Mouse (Mus musculus) liver (tissue): ENCODE measurements at regions not wholly inside any gene's neighbourhood (a gene's known extent, or its start where the extent isn't known, plus 50 kb on each side); places are given as distances from the start of the nearest gene placed in this dataset.

Experiments used
- DNase-seq: peaks from one replicate; pipeline ENCODE4 v3.0.0-alpha.2; 2020; ENCODE audit warnings: mixed read lengths

DNA sequence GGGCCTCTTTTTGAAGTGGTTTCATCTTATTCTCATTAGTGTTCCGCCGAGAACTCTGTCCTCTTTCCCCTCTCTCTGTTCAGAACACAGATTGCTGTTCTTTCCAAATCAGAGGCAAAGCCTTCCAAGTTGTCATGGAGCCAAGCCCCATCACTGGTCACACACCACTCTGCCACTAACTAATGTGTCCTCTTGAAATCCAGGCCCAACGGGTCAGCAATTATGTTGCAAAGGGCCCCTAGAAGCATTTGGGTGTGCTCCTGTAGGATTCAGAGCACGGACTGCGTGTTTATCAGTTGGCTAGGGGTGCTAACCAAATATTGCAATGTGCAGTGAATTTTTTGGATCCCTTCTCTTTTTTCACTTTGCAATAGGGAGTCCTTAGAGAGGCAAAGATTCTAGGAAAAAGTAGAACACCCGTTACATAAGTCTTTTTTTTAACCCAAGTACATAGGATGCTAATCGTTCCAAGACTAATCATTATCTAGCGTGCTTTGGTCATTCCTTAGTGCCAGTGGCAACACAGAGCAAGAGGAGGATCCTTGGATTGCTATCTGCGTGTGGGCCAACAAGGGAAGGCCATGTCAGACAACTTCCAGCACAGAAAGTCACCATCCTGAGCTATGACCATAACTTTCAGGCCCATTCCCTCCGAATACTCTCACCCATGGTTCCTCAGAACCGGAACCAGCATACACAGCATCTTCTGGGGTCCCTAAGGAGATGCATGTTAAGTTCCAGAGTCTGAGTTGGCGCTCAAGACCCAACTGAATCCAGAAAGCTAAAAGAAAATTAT lies 99.8 kb upstream of the Cd180 start:
- no peak for DNase-seq

DNA sequence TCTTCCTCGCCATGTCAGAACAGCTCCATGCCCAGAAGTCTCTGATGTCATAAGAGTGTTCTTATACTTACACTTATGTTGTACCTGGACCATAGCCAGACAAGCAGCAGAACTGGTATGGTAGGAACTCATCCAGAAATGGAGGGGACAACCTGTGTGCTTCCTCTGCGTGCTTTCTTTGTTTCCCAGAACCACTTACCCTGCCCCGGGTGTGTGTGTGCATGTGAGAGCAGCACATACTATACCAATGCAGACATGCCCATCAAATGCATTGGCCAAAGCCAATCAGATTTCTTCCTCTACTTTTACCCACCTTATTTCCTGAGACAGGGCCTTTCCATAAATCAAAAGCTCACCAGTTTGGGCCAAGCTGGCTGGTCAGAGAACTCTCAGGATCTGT lies 99.2 kb upstream of the Cd180 start:
- DNase-seq: no peak

DNA sequence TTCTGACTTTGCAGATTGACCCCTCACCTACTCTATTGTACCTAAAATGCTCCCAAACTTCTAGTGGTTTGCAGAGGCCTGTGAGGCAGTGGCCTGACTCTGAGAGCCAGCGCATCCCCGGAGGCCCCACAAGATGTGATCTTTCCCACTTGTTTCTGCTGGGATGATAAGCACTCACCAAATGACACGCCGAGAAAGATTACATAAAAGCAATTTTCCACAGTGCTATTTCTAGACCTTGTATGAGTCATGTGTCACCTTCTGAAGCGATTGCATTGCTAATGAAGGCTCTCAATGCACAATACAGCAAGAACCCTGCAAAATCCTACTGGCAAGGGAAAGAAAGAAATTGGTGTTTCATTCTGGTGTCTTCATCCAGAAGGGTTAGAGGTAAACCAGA lies 97.8 kb upstream of the Cd180 start:
- no peak for DNase-seq

- DNase-seq: no peak
Observed at GRCm38 (mm10) chr13:102596101-102596500, 97.3 kb upstream of the Cd180 start.

- no peak for DNase-seq
Observed at GRCm38 (mm10) chr13:102598181-102598580, 95.2 kb upstream of the Cd180 start.

DNA sequence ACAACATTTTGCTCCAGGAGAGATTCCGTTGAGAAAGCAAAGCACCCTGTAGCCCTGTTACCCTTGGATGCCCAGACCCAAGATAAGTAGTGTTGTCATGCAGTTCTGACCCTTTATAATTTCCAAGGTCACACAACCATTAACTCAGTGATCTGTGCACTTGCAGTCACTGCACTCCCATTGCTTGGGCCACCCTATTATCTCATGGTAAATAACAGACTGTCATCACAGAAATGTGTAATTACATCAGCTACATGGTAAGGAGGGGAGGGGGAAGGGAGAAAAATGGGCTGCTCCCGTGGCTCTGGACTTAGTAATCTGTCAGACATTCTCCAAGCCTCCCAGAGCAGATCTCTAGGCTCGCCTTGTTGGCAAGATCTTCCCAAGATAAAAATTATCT lies 93.8 kb upstream of the Cd180 start:
- DNase-seq: no peak

DNA sequence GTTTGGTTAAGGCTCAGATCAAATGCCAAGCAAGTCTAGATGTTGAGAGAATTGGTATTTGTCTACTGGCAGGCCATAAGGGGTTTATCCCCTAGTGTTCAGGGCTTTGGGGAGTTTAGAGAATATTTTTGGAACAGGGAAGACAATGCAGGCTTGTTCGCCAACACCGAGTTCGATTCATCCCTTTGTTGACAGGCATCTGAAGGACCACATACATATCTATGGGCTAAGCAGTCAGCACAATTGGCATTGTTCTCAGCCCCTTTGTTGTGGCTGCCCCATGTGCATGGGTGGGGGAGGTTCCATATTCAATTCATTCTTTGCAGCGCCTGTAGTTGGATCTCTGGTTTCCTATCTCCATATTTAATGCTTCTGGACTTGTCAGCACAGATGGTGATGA lies 93.3 kb upstream of the Cd180 start:
- no peak for DNase-seq

- no peak for DNase-seq
Observed at GRCm38 (mm10) chr13:102624461-102624860, 68.9 kb upstream of the Cd180 start.

- peak; percentile 15 for DNase-seq
Observed at GRCm38 (mm10) chr13:102625171-102625835, 68.1 kb upstream of the Cd180 start.

GRCm38 (mm10) chr13:102625836-102626340 lies 67.5 kb upstream of the Cd180 start:
- no peak for DNase-seq

DNA sequence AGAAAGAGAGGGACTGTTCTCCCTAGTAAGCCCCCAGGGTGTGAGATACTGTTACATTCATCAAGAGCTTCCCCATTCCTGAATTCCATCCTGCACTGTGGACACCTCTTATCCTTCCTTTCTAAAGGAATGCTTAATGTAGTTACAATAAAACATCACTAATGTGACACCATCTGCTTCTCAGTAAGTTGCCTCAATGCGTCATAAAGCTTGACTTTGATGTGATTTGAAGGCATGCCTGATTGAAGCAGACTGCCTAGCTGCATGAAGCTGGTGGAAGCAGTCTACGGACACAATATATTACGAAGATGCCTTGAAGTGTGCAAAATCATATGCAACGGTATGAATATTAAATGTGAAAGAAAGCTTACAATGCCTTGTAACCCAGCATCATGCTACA lies 65.6 kb upstream of the Cd180 start:
- DNase-seq: no peak

DNA sequence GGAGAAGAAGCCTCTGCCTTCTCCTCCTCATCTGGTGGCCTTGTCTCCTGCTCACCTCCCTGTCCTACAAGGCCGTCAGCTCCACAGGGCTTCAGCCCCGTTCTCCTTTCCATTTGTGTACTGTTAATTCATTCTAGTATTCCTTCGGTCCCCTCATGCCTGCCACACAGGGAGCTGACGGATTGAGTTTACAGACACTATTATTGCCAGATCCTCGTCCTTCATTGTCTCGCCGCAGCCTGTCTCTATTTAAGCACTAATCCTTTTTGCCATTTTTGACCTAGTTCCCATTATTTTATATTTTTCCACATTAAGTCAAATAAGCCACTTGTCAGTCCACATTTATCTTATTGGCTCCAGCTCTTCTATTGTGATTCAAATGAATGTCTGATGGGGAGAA lies 64.2 kb upstream of the Cd180 start:
- DNase-seq: no peak

DNA sequence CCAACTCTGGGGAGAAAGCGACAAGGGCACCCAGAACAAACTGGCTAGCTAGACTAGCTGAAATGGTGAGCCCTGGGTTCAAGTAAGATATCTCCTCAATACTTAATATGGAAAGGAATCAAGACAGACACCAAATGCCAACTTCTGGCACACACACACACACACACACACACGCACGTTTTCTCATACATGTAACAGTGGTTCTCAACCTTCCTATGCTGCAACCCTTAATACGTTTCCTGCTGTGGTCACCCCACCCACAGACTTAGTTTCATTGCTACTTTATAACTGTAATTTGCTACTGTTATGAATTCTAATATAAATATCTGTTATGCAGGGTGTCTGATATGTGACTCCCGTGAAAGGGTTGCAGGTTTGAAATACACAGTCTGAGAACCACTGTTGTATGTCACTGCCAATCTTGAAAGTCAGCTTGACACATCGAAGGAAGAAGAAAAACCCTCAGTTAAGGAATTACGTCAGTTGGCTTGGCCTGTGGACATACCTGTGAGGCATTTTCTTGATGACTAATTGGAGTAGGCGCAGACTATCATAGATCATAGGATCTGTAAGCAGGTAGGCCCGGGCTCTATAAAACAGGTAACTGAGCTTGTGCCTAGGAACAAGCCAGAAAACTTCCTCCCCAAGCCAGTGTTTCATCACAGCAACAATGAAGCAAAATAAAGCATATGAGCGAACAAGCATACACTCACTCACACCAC lies 59.0 kb upstream of the Cd180 start:
- DNase-seq: no peak

DNA sequence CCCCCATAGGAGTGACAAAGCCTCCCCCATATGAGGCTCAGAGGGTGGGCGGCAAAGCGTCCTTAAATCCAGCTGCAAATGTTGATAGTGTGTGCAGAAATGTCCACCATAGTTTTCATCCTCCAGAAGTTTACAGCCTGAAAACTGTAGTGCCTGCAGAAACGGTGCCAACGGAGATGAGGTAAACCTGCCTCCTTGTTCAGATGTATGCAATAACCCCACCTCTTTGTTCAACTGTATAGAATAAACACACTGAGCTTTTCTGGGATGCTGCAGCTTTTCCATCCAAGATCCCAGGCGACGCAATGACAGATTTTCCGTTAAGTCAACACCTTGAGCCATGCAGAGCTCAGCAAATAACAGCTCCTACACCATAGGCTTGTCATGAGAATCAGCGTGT lies 57.3 kb upstream of the Cd180 start:
- no peak for DNase-seq

DNA sequence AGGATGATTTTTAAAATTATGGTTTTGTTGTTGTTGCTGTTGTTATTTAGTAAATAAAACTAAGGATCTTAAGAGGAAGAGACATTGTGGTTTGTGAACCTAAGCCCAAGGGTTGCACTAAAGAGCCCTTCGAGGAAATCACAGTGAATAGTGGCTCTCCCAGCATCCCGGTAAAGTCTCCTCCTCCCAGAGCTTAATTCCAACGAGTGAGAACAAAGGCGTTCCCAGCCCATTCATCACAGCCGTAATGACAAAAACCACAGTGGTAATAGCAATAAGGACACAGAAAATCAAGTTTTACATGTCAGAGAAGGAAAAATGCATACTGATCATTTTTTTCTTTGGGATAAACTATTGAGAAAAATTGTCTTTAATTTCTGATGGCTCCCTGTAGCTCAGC lies 56.3 kb upstream of the Cd180 start:
- DNase-seq: no peak

- no peak for DNase-seq
Observed at GRCm38 (mm10) chr13:102639651-102640050, 53.7 kb upstream of the Cd180 start.

GRCm38 (mm10) chr13:102640171-102640570 lies 53.2 kb upstream of the Cd180 start:
- DNase-seq: no peak
